Mouse (Mus musculus): ENCODE measurements around the gene Nfatc4. TPM values are rescaled to one million over a fixed set of nuclear protein-coding genes. Genes with fewer than 3 reads are reported as not detected.

Nfatc4 gene
- total RNA-seq, 2 experiments from 2014 or later, result 23.5 to 28.2 TPM

DNA sequence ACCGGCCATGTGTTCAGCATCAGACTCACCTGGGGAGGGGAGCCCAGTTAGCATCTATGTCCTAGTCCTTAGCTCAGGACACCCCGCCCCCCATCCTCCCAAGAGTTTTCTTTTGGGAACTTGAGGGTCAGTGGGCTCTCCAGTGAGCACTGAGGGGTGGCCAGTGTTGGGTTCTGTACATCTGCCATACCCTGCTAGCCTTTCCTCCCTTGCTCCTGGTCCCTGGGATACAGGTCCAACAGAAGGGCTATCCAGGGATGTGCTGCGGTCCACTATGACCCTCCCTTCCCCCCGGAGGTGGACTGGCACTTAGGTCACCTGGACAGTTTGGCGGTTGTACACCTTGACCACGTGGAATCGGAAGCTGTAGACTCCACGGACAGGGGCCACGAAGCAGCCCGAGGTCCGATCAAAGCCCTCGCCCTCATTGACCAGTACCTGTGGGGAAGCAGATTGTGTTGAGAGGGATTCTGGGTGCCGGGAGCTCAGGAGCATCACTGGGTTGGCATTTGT lies 60.3 kb downstream of the Nfatc4 start:
- DNase-seq, result no peak

Other genes with a start within 250 kb of the Nfatc4 start
- 10 to 100 TPM; 11.0 to 38.6 TPM for gene Fitm1, start 247.5 kb upstream of the Nfatc4 start, total RNA-seq (2021)
- gene Psme1, start 245.0 kb upstream of the Nfatc4 start, total RNA-seq (2021), result 100 to 1,000 TPM; 293 to 337 TPM
- gene Emc9, start 237.8 kb upstream of the Nfatc4 start, total RNA-seq (2021), result 10 to 100 TPM; 43.9 to 57.2 TPM
- 100 to 1,000 TPM; 349 to 362 TPM for gene Psme2, start 232.0 kb upstream of the Nfatc4 start, total RNA-seq (2021)
- gene Rnf31, start 231.4 kb upstream of the Nfatc4 start, total RNA-seq (2021), result 10 to 100 TPM; 26.7 to 36.2 TPM
- 10 to 100 TPM in 1 of 2 experiments, 1 to 10 TPM in 1; 9.7 to 13.3 TPM for gene Irf9, start 219.6 kb upstream of the Nfatc4 start, total RNA-seq (2021)
- 1 to 10 TPM; 2.0 to 2.9 TPM for gene Rec8, start 205.1 kb upstream of the Nfatc4 start, total RNA-seq (2021)
- 10 to 100 TPM; 72.1 to 82.4 TPM for gene Ipo4, start 187.2 kb upstream of the Nfatc4 start, total RNA-seq (2021)
- gene Gm49378, start 185.2 kb upstream of the Nfatc4 start, total RNA-seq (2021), result 1 to 10 TPM; 1.1 to 3.8 TPM
- 10 to 100 TPM; 69.7 to 75.9 TPM for gene Tm9sf1, start 179.3 kb upstream of the Nfatc4 start, total RNA-seq (2021)
- gene Tssk4, start 173.0 kb upstream of the Nfatc4 start, total RNA-seq (2021), result 1 to 10 TPM in 1 of 2 experiments, under 1 TPM in 1; 0.93 to 3.0 TPM
- gene Mdp1, start 162.6 kb upstream of the Nfatc4 start, total RNA-seq (2021), result 10 to 100 TPM; 42.4 to 51.7 TPM
- 10 to 100 TPM; 21.2 to 26.8 TPM for gene Gmpr2, start 151.2 kb upstream of the Nfatc4 start, total RNA-seq (2021)
- gene Nedd8, start 151.0 kb upstream of the Nfatc4 start, total RNA-seq (2021), result 100 to 1,000 TPM; 280 to 307 TPM
- gene Tinf2, start 141.3 kb upstream of the Nfatc4 start, total RNA-seq (2021), result 10 to 100 TPM; 19.5 to 23.1 TPM
- 1 to 10 TPM; 1.3 to 2.0 TPM for gene Tgm1, start 109.2 kb upstream of the Nfatc4 start, total RNA-seq (2021)
- gene Rabggta, start 100.9 kb upstream of the Nfatc4 start, total RNA-seq (2021), result 10 to 100 TPM; 16.8 to 21.5 TPM
- gene Dhrs1, start 77.5 kb upstream of the Nfatc4 start, total RNA-seq (2021), result 10 to 100 TPM; 77.4 to 82.0 TPM
- gene Nop9, start 77.5 kb upstream of the Nfatc4 start, total RNA-seq (2021), result 10 to 100 TPM; 17.1 to 18.9 TPM
- 10 to 100 TPM; 14.2 to 23.3 TPM for gene Cideb, start 64.7 kb upstream of the Nfatc4 start, total RNA-seq (2021)
- gene Ltb4r2, start 61.7 kb upstream of the Nfatc4 start, total RNA-seq (2021), result under 1 TPM; 0.12 to 0.54 TPM
- 1 to 10 TPM; 1.4 to 1.6 TPM for gene Ltb4r1, start 57.2 kb upstream of the Nfatc4 start, total RNA-seq (2021)
- gene Adcy4, start 39.0 kb upstream of the Nfatc4 start, total RNA-seq (2021), result 10 to 100 TPM; 10.3 to 12.6 TPM
- 1 to 10 TPM; 8.3 to 9.1 TPM for gene Ripk3, start 34.3 kb upstream of the Nfatc4 start, total RNA-seq (2021)
- gene Nynrin, start 30.9 kb downstream of the Nfatc4 start, total RNA-seq (2021), result 10 to 100 TPM; 20.7 to 24.4 TPM
- gene Cbln3, start 61.2 kb downstream of the Nfatc4 start, total RNA-seq (2021), result under 1 TPM; 0.15 to 0.48 TPM
- gene Khnyn, start 61.8 kb downstream of the Nfatc4 start, total RNA-seq (2021), result 10 to 100 TPM; 17.1 to 23.8 TPM
- 100 to 1,000 TPM in 1 of 2 experiments, 10 to 100 TPM in 1; 90.9 to 109 TPM for gene Sdr39u1, start 77.1 kb downstream of the Nfatc4 start, total RNA-seq (2021)
- 1 to 10 TPM; 7.9 to 8.6 TPM for gene Cma1, start 121.5 kb downstream of the Nfatc4 start, total RNA-seq (2021)
- gene Cma2, start 127.8 kb downstream of the Nfatc4 start, total RNA-seq (2021), result not detected
- gene Mcpt1, start 194.8 kb downstream of the Nfatc4 start, total RNA-seq (2021), result not detected
- gene Mcpt9, start 207.4 kb downstream of the Nfatc4 start, total RNA-seq (2021), result not detected
- gene Mcpt2, start 218.9 kb downstream of the Nfatc4 start, total RNA-seq (2021), result under 1 TPM in 1 of 2 experiments, not detected in 1; 0.24 TPM
- gene Mcpt4, start 239.2 kb downstream of the Nfatc4 start, total RNA-seq (2021), result 1 to 10 TPM; 5.3 to 6.7 TPM

Data from adrenal gland, postnatal 10 days (tissue).